Mouse (Mus musculus) liver, adult 2 months (tissue): Measurements from ENCODE around the gene Psmc1.

ENCODE experiments used
- CTCF ChIP-seq: fragments of 200-500 bp; IDR thresholded peaks from 2 replicates; pipeline ENCODE4 v1.5.1; 2011; ENCODE audit warnings: low read depth, low read length, control low read depth
- POLR2A ChIP-seq: fragments of 200-500 bp; IDR thresholded peaks from 2 replicates; pipeline ENCODE4 v1.6.1; 2011; ENCODE audit warnings: low read length, control low read depth; ENCODE audit not compliant: insufficient read depth; ENCODE audit errors: extremely low read depth

- TF ChIP-seq CTCF, result no peak
- TF ChIP-seq POLR2A, result no peak
Measured at GRCm38 (mm10) chr12:100101651-100102050, 8.3 kb upstream of the Psmc1 start.
